Mouse (Mus musculus) myocyte (in vitro differentiated cells): Measurements from ENCODE around the gene Gm37240.

Experiments used
- E2F4 ChIP-seq: IDR thresholded peaks from one replicate; pipeline ENCODE4 v1.6.1; 2011; ENCODE audit warnings: mild to moderate bottlenecking, control low read depth, moderate library complexity; ENCODE audit not compliant: insufficient read depth
- MAX ChIP-seq: IDR thresholded peaks from one replicate; pipeline ENCODE4 v1.6.1; 2011; ENCODE audit warnings: low read depth, mild to moderate bottlenecking, control low read depth
- MYOD1 ChIP-seq, 3 experiments: IDR thresholded peaks; one replicate each; pipeline ENCODE4 v1.6.1; 2011; ENCODE audit warnings: control low read depth in 2 of 3, low read depth in 2 of 3, mild to moderate bottlenecking in 2 of 3, moderate library complexity in 1 of 3; ENCODE audit not compliant: insufficient read length in 2 of 3, control insufficient read depth in 1 of 3
- POLR2A ChIP-seq: IDR thresholded peaks from one replicate; pipeline ENCODE4 v1.6.1; 2011; ENCODE audit warnings: low read depth, mild to moderate bottlenecking, control low read depth, moderate library complexity; ENCODE audit not compliant: insufficient read length
- TCF12 ChIP-seq: IDR thresholded peaks from one replicate; pipeline ENCODE4 v1.6.1; 2011; ENCODE audit warnings: mild to moderate bottlenecking, control low read depth; ENCODE audit not compliant: poor library complexity, insufficient read depth, severe bottlenecking
- USF1 ChIP-seq: IDR thresholded peaks from one replicate; pipeline ENCODE4 v1.6.1; 2011; ENCODE audit warnings: low read depth, mild to moderate bottlenecking, control low read depth, moderate library complexity

GRCm38 (mm10) chr3:84658872-84659271 lies 1228.4 kb downstream of the Gm37240 start:
- TF ChIP-seq USF1 (no peak), POLR2A (no peak), TCF12 (no peak), E2F4 (no peak), MYOD1 (IDR thresholded peaks at IDR 0.05; ENCODE audit: control insufficient read depth in 1 of 3, insufficient read length in 2 of 3, low read depth in 2 of 3) (no peak), MAX (no peak)
